Mouse (Mus musculus): ENCODE measurements around the gene Ttc21a. TPM values are rescaled to one million over a fixed set of nuclear protein-coding genes. Genes with fewer than 3 reads are reported as not detected.

The Ttc21a gene
- polyA plus RNA-seq, 1 experiment from 2014 or later = 0.32 TPM

DNA sequence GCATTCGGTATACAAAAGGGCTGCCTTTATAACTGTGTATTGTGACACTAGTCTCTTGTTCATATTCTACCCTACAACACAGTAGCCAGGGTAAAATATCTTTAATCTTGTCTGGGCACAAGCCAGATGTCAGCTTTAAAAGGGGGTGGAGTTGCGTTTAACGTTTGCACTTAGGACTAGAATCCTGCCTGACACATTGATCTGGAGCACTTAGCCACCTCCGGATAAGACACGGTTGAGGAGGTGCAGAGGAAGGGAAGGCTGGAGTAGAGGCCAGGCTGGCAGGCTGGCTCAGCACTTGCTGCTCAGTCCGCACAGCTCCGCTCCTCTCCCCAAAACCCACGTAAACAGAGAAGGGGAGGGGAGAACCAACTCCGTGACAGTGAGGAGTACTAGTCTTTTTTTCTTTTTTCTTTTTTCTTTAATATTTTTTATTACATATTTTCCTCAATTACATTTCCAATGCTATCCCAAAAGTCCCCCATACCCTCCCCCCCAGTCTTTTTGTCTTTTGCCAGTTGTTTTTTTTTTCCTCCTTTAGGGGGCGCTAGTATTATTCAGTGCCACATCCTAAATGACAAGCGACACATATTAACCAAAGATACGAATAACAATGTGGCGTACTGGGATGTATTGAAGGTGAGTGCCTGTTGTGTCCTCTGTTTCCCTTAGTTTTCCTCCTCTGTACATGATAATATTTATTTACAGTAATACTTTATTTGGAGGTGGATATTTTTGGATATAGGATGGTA, 24.1 kb upstream of the Ttc21a start:
- Histone ChIP-seq H3K9ac (no peak overlapping the region), H3K27me3 (no peaks in the 10 kb centered on the region), H3K36me3 (ENCODE audit: poor library complexity, severe bottlenecking) (peaks cover 92% of the 10 kb centered on the region), H3K4me2 (no peak overlapping the region), H3K4me3 (no peak overlapping the region), H3K4me1 (no peaks in the 10 kb centered on the region), H3K9me3 (replicated peaks) (no peaks in the 10 kb centered on the region), H3K27ac (no peak overlapping the region)
- WGBS = 76% methylated on average over 13 of the region's 13 CpGs
- no peak for ATAC-seq

DNA sequence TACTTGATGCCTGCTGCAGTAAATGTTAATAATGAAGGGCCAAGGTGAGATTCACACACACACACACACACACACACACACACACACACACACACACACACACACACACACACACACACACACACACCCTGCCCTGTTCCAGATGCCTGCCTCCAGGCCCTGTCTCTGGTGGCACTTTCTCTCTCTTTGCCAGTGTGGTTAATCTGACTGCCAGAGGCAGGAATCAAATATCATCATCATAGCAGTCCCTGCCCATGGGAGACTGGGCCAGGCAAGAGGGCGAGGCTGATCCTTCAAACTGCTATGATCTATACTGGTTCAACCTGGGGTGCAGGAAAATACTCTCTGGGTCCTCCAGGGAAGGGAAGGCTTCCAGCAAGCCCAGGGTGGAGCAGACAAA, 17.5 kb upstream of the Ttc21a start:
- Histone ChIP-seq H3K36me3 (ENCODE audit: poor library complexity, severe bottlenecking) (peaks cover 90% of the 10 kb centered on the region), H3K4me2 (no peak overlapping the region), H3K27me3 (no peaks in the 10 kb centered on the region), H3K9me3 (replicated peaks) (no peaks in the 10 kb centered on the region), H3K27ac (no peak overlapping the region), H3K4me3 (no peak overlapping the region), H3K4me1 (no peaks in the 10 kb centered on the region), H3K9ac (no peak overlapping the region)
- ATAC-seq = no peak
- WGBS = 76% methylated on average over 1 of the region's 1 CpGs

DNA sequence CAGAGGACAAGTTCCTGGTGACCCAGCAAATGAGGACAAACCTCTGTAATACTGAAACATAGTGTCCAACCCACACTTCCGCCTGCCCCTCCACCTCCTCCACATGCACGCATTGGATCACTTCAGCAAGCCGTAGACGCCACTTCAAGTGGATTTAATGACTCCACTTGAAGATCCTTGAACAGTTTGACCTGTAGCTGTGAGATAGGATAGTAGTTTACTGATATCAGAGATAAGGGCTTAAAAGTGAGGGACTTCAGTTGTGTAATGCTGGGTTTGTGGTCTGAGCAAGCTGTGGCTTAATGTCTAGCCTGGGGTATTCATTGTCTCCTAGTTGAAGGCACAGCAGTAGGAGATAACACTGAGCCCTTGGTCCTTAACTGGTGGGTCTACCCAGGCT, 13.9 kb upstream of the Ttc21a start:
- Histone ChIP-seq H3K27me3 (no peaks in the 10 kb centered on the region), H3K27ac (no peak overlapping the region), H3K9ac (no peak overlapping the region), H3K9me3 (replicated peaks) (no peaks in the 10 kb centered on the region), H3K36me3 (ENCODE audit: poor library complexity, severe bottlenecking) (peaks cover 97% of the 10 kb centered on the region), H3K4me2 (no peak overlapping the region), H3K4me3 (no peak overlapping the region), H3K4me1 (no peaks in the 10 kb centered on the region)
- no peak for ATAC-seq
- WGBS = 93% methylated on average over 4 of the region's 4 CpGs

DNA sequence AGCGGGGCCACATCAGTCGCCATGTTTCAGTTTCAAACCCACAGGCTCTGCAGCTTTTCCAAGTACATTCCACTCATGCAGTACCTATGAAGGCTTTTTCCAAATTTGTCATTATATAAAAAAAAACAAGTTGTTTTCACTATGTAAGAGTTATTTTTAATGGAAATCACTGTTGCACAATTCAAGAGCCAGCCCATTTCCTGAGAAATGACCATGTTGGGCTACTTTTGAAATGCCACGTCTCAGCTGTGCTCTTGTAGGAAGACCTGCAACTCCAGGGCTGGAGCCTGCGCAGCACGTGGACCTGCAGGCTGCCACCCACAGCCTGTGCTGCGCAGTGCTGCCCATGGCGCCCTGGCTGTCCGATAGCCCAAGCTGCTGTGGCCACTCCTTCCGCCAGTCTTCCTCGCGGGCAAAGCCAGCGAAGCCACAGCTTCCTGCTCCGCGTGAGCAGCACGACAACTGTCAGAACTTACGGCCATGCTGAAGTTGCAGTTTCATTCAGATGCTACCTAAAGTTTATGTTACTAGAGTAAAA, 12.2 kb upstream of the Ttc21a start:
- Histone ChIP-seq H3K4me1 (no peaks in the 10 kb centered on the region), H3K36me3 (ENCODE audit: poor library complexity, severe bottlenecking) (peaks cover 97% of the 10 kb centered on the region), H3K9ac (no peak overlapping the region), H3K9me3 (replicated peaks) (no peaks in the 10 kb centered on the region), H3K4me2 (no peak overlapping the region), H3K27me3 (no peaks in the 10 kb centered on the region), H3K27ac (no peak overlapping the region), H3K4me3 (no peak overlapping the region)
- WGBS = 95% methylated on average over 16 of the region's 16 CpGs
- no peak for ATAC-seq

DNA sequence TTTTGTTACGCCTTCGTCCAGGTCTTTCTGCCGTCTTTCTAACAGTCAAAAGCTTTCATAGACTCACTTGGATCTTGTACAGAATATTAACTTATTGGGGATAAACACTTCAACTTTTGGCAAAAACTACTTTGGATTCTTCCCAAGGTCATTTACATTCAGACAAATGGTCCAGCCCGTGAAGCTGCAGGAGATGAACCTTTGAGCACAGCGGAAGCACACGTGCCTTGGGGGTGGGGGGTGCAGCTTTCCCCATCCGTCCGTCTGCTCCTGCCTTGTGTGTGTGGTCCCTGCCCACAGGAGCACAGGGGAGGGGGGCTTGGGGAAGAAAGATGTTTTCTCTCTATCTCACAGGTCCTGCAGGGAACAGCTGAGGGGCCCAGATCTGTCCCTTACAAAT, 11.7 kb upstream of the Ttc21a start:
- Histone ChIP-seq H3K4me3 (no peak overlapping the region), H3K4me1 (no peaks in the 10 kb centered on the region), H3K9me3 (replicated peaks) (no peaks in the 10 kb centered on the region), H3K9ac (no peak overlapping the region), H3K4me2 (no peak overlapping the region), H3K36me3 (ENCODE audit: poor library complexity, severe bottlenecking) (peaks cover 97% of the 10 kb centered on the region), H3K27me3 (no peaks in the 10 kb centered on the region), H3K27ac (no peak overlapping the region)
- ATAC-seq = no peak
- WGBS = 80% methylated on average over 8 of the region's 8 CpGs

DNA sequence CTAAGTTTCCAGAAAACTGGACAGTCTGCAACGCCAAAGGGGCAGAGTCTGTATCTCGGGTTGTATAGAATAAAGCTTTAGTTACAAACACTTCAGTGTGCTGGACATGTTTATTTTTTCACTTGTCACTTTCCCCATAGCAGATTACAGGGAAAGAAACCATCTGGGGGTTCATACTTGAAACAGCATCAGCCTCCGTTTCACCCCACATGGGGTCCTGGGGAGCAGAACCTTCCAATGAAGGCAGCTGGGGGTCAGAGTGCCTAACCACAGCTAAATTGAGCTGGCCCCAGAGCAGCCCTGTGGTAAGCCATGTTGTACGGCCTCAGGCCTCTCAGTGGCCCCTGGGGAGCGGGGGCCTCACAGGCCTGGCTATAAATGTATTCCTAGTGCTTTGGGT, 10.9 kb upstream of the Ttc21a start:
- H3K36me3 ChIP-seq (ENCODE audit: poor library complexity, severe bottlenecking) = peaks cover 96% of the 10 kb centered on the region

DNA sequence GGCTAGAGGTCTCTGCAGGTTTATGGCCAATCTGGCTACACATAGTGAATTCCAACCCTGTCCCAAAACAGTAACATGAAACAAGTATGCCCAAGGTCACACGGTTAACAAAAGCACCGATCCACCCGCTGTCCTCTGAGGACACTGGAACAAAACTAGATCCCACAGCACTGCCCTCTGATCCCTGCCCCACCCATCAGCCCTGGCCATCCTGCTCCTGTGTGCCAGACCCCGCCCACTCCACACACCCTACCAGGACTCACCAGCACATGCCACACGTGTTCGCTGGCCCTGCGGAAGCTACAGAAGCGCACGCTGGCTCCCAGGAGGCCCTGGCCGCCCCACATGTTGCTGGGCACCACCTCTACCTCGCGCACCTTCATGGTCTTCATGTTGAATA, 5.0 kb upstream of the Ttc21a start:
- Histone ChIP-seq H3K9ac (no peak overlapping the region), H3K9me3 (replicated peaks) (no peaks in the 10 kb centered on the region), H3K4me1 (peaks cover 10% of the 10 kb centered on the region), H3K4me2 (no peak overlapping the region), H3K27ac (no peak overlapping the region), H3K4me3 (no peak overlapping the region), H3K27me3 (no peaks in the 10 kb centered on the region), H3K36me3 (ENCODE audit: poor library complexity, severe bottlenecking) (peaks cover 55% of the 10 kb centered on the region)
- WGBS = 89% methylated on average over 12 of the region's 12 CpGs
- no peak for ATAC-seq

More for the DNA sequence above, 10.9 kb upstream of the Ttc21a start:
- H3K4me1 ChIP-seq = no peaks in the 10 kb centered on the region
- H3K4me3 ChIP-seq = no peak overlapping the region
- H3K27ac ChIP-seq = no peak overlapping the region
- WGBS = 93% methylated on average over 5 of the region's 5 CpGs
- H3K4me2 ChIP-seq = no peak overlapping the region
- no peak for ATAC-seq
- no peak overlapping the region for H3K9ac ChIP-seq
- no peaks in the 10 kb centered on the region for H3K9me3 ChIP-seq (replicated peaks)
- H3K27me3 ChIP-seq = no peaks in the 10 kb centered on the region

DNA sequence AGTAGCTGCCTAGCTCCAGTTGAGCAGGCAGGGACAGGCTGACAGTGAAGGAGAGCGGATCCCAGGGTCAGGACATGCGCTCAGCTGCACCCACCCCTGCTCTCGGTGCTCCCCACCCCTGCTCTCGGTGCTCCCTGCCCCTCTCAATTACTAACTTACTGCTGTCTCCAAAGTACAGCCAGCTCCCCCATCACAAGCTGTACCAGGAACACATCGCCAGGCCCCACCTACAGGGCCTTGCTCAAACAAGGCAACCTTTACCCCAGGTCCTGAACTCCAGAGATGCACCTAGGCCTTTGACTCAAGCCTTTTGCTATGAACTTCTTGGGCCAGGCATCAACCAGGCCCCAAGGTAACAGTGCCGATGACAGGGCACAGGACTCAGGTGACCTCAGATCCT, 3.7 kb upstream of the Ttc21a start:
- no peak for ATAC-seq
- Histone ChIP-seq H3K4me2 (no peak overlapping the region), H3K4me3 (no peak overlapping the region), H3K9me3 (replicated peaks) (no peaks in the 10 kb centered on the region), H3K27me3 (no peaks in the 10 kb centered on the region), H3K4me1 (peaks cover 15% of the 10 kb centered on the region), H3K9ac (no peak overlapping the region), H3K27ac (no peak overlapping the region), H3K36me3 (ENCODE audit: poor library complexity, severe bottlenecking) (peaks cover 42% of the 10 kb centered on the region)
- 100% methylated on average over 6 of the region's 6 CpGs for WGBS

DNA sequence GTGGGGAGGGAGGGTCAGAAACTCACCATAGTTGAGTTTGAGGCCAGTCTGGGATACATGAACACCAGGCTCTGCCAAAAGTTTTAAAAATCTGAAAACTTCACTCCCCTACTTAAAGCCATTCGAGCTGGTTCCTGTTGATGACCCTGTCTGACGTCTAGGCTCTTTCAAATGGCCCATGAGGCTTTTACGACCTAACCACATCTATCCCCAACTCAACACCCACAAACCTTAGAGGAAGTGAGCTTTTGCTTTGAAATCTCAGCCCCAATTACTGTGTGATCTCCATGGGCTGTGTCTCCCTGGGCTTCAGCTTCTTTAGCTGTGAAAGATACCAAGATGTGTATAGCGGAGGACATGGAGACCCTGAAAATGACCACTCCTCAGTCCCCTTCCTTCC, 1.1 kb downstream of the Ttc21a start:
- Histone ChIP-seq H3K4me3 (no peak overlapping the region), H3K36me3 (ENCODE audit: poor library complexity, severe bottlenecking) (no peaks in the 10 kb centered on the region), H3K4me2 (0 out of 2 replicates have a peak overlapping the region, but pooled peaks have one; percentile 83), H3K27me3 (no peaks in the 10 kb centered on the region), H3K27ac (no peak overlapping the region), H3K9me3 (replicated peaks) (no peaks in the 10 kb centered on the region), H3K4me1 (peaks cover 15% of the 10 kb centered on the region), H3K9ac (no peak overlapping the region)
- no peak for ATAC-seq
- 85% methylated on average over 4 of the region's 4 CpGs for WGBS

DNA sequence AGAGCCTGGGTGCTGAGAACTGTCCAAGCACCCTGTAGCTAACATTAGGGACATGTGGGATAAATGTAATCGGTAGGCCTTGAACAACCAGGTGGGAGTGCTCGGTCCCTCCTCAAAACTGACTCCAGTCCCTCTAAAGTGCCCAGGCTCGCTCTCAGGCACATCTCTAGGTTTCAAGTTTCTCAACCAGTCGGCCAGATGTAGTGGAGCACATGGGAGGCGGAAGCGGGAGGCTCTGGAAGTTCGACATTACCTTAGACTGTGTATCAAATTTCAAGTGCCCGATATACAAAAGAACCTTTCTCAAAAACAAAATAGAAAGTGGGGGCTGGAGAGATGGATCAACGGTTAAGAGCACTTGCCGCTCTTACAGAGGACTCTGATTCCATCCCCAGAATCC, 2.2 kb downstream of the Ttc21a start:
- Histone ChIP-seq H3K4me3 (no peak overlapping the region), H3K4me2 (no peak overlapping the region), H3K27me3 (no peaks in the 10 kb centered on the region), H3K36me3 (ENCODE audit: poor library complexity, severe bottlenecking) (no peaks in the 10 kb centered on the region), H3K27ac (no peak overlapping the region), H3K9me3 (replicated peaks) (no peaks in the 10 kb centered on the region), H3K4me1 (peaks cover 15% of the 10 kb centered on the region), H3K9ac (no peak overlapping the region)
- WGBS = 74% methylated on average over 10 of the region's 10 CpGs
- ATAC-seq = no peak

DNA sequence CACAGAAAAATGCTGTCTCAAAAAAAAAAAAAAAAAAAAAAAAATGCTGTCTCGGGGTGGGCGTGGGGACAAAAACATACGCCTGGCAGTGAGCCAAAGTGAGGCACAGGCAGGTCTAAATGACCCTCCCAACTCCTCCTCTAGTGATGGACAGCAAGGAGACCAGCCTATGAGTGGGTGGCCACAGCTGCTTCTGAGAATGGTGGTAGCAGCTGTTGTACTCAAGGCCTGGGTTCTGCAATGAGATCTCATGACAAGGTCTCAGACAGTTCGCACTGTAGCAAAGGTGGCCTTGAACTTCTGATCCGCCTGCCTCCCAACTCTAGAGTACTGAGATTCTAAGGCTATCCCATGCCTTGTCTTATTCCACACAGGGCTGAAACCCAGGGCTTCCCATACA, 4.0 kb downstream of the Ttc21a start:
- ATAC-seq = no peak
- 78% methylated on average over 5 of the region's 5 CpGs for WGBS
- Histone ChIP-seq H3K27me3 (no peaks in the 10 kb centered on the region), H3K4me2 (no peak overlapping the region), H3K36me3 (ENCODE audit: poor library complexity, severe bottlenecking) (no peaks in the 10 kb centered on the region), H3K4me1 (peaks cover 12% of the 10 kb centered on the region), H3K4me3 (no peak overlapping the region), H3K9me3 (replicated peaks) (no peaks in the 10 kb centered on the region), H3K27ac (no peak overlapping the region), H3K9ac (no peak overlapping the region)

DNA sequence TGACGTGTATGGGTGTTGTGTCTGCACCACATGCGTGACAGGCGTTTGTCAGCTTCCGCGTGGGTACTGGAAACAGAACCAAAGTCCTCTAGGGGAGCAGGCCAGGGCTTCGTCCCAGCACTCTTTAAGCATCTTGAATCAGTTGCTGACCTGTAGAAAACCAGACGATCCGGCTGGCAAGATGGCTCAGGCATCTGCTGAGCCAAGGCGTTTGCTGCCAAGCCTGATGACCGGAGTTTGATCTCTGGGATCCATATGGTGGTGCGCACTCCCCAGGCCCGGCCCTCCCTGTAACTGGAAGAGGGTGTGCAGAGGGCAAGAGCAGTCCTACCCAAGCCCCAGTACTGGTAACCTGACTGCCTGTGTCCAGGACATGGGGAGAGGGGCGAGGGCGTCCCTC, 4.5 kb downstream of the Ttc21a start:
- H3K27ac ChIP-seq = no peak overlapping the region
- 89% methylated on average over 14 of the region's 14 CpGs for WGBS
- H3K27me3 ChIP-seq = no peaks in the 10 kb centered on the region
- no peaks in the 10 kb centered on the region for H3K9me3 ChIP-seq (replicated peaks)
- no peak overlapping the region for H3K4me3 ChIP-seq
- H3K36me3 ChIP-seq (ENCODE audit: poor library complexity, severe bottlenecking) = no peaks in the 10 kb centered on the region
- ATAC-seq = no peak
- H3K4me2 ChIP-seq = no peak overlapping the region
- H3K9ac ChIP-seq = no peak overlapping the region
- H3K4me1 ChIP-seq = peaks cover 7% of the 10 kb centered on the region

DNA sequence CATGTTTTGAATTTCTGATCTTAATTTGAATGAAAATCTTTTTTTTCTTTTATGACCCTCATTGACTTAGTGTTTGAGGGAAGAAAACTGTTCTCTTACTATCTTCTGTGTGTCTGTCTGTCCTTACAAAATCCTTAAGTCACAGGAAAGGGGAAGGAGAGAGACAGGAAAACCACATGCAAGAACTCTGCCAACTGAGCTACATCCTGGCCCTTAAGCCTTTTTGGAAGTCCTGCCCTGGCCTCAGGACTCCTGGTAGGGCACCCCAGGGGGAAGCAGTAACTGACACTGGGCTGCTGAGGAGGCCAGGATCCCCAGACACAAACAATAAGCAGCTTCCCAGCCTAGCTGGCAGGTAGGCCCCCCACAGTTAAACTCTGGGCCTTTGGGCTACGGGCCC, 5.9 kb downstream of the Ttc21a start:
- 31% methylated on average over 1 of the region's 1 CpGs for WGBS
- H3K9ac ChIP-seq = no peak overlapping the region
- no peak overlapping the region for H3K27ac ChIP-seq
- H3K9me3 ChIP-seq (replicated peaks) = no peaks in the 10 kb centered on the region
- ATAC-seq = no peak
- no peaks in the 10 kb centered on the region for H3K36me3 ChIP-seq (ENCODE audit: poor library complexity, severe bottlenecking)
- H3K4me1 ChIP-seq = no peaks in the 10 kb centered on the region
- no peak overlapping the region for H3K4me2 ChIP-seq
- H3K4me3 ChIP-seq = no peak overlapping the region
- H3K27me3 ChIP-seq = no peaks in the 10 kb centered on the region
